Mouse (Mus musculus) layer of hippocampus, adult 11-12 months (tissue): ENCODE data around the gene Cnih4.

Experiments
- DNase-seq: peaks from one replicate; pipeline ENCODE4 v3.0.0; 2022; ENCODE audit warnings: low spot score

Gene Cnih4

GRCm38 (mm10) chr1:181143950-181144836 lies at the start of gene Cnih4, which contains the start of gene Nvl:
Gene Cnih4, plus strand, starts transcription at chr1:181144693.
Gene Nvl, minus strand, starts transcription at chr1:181144204.
- DNase-seq = peak; percentile 93

DNA sequence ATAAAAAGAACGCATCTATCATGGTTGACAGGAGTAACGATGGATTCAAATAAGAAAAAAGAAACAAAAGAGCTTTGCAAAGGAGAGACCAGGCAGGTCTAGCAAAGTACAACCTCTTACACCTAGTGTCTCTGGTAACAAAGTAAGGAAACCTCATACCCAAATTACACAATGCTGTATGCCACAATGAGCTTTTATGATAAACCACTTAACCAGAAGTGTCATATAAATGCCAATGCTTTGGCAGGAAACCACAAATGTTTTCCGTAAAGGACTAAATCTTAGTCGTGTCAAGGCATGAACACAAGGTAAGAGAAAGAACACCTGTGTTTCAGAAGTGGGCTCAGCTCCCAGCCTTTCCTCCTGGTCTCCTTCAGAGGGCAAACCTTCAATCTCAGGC lies 27.4 kb upstream of the Cnih4 start:
- DNase-seq = no peak

DNA sequence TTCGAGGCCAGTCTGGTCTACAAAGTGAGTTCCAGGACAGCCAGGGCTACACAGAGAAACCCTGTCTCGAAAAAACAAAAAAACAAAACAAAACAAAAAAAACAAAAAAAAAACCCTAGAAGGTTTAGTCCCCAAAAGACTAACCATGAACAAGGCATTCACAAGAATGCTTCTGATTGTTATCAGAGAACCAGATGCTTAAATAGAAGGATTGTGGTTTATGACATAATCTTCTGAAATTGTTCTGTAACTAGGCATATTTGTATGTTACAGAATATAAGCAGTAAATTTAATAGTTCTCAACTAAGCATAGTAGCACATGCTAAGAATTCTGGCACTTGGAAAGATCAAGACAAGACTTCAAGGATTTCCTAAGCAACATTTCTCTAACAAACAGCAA lies 20.3 kb upstream of the Cnih4 start:
- DNase-seq = no peak

DNA sequence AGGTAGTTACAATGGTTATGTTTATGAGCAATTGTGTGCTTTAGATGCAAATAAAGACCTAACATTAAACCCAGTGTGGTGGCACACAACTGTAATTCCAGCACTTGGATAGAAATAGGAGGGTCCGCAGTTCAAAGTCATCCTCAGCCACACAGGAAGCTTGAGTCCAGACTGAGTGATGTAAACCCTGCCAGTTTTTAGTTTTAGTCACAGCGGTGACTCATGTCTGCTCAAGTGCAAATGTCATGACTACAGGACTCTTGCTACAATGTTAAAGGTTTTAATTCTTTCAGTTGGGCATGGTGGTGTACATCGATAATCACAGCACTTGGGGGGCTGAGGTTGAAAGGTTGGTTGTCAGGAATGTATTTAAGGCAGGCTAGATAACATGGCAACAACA lies 18.6 kb upstream of the Cnih4 start:
- no peak for DNase-seq

GRCm38 (mm10) chr1:181126766-181127165 lies 17.7 kb upstream of the Cnih4 start:
- no peak for DNase-seq

DNA sequence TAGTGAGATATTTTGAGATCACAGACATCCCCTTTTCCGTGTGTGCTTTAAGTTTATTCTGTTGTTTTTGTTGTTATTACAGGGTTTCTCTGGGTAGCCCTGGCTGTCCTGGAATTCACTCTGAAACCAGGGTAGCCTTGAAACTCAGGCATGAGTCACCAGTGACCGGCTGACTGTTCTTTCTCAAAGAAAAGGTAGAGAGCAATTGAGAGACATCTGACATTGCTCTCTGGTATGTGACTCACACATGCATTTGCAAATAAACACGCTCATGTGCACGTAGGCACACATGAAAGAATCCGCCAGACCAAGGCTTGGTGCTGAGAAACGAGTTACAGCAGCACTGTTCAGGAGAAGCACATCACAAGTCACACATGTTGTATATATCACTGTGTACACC lies 12.6 kb upstream of the Cnih4 start:
- no peak for DNase-seq

DNA sequence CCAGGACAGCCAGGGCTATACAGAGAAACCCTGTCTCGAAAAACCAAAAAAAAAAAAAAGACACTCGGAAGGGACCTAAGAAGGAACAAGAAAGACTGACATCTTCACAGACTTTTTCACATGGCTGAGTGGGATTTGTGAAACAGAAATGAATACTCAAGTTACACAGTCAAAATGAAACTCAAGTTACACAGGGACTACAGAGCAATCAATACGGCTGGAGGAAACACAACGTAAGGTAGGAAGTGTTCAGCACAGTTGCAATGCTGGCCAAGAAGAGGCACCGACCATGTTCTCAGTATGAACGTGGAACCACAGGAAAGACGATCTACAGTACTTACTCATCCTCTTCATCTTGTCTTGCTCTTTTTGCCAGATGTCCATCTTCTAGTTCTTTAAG lies 5.8 kb upstream of the Cnih4 start:
- DNase-seq = no peak

- no peak for DNase-seq
Observed at GRCm38 (mm10) chr1:181143609-181143949, 914 bp upstream of the Cnih4 start.

- no peak for DNase-seq
Observed at GRCm38 (mm10) chr1:181144966-181145365, 473 bp downstream of the Cnih4 start.

DNA sequence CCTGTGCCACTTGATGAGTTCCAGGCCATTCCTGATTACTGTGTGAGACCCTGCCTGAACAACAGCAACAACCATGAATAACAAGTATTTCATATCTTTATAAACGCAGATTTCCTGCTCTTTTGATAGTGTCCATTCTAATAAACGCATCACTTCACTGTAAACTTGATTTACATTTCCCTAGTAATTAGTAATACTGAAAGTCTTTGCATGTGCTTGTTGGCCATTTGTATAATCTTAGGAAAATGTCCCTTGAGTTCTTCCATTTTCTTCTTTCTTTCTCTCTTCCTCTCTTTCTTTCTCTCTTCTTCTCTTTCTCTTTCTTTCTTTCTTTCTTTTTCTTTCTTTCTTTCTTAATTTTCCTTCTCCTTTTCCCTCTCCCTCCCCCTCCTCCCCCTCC lies 1.7 kb downstream of the Cnih4 start:
- no peak for DNase-seq

GRCm38 (mm10) chr1:181148540-181148939 lies 4.0 kb downstream of the Cnih4 start:
- DNase-seq = no peak

DNA sequence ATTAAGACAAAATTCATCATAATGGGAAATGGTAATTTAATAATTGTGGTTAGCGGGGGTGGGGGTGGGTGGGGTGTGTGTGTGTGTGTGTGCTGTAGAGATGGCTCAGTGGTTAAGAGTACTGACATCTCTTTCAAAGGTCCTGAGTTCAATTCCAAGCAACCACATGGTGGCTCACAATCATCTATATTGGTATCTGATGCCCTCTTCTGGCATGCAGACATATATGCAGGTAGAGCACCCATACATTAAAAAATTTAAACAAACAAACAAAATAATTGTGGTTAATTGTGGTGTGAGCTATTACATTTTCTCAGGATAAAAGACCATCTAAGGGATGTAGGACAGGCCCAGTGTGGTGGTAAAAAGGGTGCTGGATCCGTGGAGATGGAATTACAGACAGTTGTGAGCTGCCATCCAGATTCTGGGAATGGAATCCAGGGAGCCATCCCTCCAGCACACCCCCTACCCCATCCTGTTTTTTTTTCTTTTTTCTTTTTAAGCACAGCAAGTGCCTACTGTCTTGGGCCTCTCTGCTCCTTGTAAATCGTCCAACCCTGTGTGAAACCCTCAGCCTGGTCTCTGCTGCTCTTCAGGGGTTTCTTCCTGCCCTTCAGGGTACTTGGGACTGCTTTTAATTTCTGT lies 5.0 kb downstream of the Cnih4 start:
- no peak for DNase-seq

- DNase-seq = no peak
Observed at GRCm38 (mm10) chr1:181150431-181150826, 5.9 kb downstream of the Cnih4 start.

- peak; percentile 93 for DNase-seq
Observed at GRCm38 (mm10) chr1:181150827-181151534, 6.5 kb downstream of the Cnih4 start.

GRCm38 (mm10) chr1:181151541-181151940 lies 7.0 kb downstream of the Cnih4 start:
- DNase-seq = no peak

DNA sequence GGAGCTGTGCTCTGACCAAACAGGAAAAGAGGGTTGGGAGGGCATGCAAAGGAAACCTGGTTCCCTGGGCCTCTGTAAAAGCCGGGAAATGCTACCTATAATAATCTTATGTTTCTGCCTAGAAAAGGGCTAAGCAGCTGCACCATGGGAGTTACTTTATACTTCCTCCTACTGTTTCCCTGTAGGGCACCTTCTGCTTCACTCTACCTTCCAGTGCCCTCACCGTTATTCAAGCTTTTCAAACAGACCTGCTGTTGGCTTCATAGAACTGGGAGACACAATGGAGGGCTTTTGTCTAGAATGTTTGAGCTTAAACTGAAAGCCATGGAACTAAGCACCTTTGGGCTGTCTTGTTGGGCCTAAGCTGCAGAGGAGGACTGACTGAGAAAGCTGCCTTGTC lies 23.3 kb downstream of the Cnih4 start:
- no peak for DNase-seq

DNA sequence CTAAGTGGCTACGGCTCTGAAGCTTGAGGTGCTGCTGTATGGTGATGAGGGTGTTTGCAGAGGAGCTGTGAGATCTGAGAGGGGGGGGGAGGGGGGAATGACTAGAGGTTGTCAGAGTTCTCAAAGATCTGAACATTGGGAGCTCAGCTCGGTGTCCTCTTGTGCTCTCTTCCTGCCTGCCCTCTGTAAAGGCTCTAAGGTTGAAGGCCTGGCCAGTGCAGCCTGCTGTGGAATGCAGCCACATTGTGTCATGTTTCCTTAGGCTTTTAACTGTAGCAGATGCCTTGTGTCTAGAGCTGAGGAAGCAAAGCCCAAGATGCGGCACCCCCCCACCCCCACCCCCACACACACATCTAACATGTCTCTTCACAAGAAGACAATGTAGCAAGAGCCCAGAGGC lies 23.9 kb downstream of the Cnih4 start:
- DNase-seq = no peak

DNA sequence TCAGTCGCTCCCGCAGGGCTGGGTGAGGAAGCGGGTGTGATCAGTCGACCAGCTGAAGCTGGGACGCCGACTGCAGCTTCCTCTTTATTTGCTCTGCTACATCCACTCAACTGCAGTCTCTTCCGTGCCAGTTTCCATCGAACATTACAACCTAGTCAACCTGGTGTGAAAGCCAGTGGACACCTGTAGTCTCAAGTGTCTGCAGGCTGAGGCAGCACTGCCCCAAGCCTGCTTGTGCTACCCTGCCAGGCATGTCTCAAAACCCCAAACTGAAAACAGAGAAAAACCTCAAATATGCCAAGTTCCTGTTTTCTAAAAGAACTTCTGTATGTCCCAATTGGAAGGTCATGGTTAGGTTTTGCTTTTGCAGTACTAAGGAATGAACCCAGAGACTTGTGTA lies 25.7 kb downstream of the Cnih4 start:
- DNase-seq = no peak

DNA sequence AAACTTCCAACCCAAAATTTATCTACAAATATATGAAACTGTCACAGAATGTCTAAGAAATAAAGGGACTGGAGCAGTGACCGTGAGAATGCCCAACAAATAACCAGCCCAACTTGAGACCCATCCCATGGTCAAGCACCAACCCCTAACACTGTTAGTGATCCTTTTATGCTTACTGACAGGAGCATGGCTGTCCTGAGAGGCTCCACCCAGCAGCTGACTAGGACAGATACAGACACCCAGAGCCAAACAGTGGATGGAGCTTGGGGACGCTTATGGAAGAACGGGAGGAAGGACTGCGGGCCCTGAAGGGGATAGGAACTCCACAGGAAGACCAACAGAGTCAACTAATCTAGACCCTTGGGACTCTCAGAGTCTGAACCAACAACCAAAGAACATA lies 44.4 kb downstream of the Cnih4 start:
- no peak for DNase-seq

GRCm38 (mm10) chr1:181199446-181199845 lies 55.0 kb downstream of the Cnih4 start:
- no peak for DNase-seq

GRCm38 (mm10) chr1:181210147-181210546 lies 65.7 kb downstream of the Cnih4 start:
- DNase-seq = no peak

DNA sequence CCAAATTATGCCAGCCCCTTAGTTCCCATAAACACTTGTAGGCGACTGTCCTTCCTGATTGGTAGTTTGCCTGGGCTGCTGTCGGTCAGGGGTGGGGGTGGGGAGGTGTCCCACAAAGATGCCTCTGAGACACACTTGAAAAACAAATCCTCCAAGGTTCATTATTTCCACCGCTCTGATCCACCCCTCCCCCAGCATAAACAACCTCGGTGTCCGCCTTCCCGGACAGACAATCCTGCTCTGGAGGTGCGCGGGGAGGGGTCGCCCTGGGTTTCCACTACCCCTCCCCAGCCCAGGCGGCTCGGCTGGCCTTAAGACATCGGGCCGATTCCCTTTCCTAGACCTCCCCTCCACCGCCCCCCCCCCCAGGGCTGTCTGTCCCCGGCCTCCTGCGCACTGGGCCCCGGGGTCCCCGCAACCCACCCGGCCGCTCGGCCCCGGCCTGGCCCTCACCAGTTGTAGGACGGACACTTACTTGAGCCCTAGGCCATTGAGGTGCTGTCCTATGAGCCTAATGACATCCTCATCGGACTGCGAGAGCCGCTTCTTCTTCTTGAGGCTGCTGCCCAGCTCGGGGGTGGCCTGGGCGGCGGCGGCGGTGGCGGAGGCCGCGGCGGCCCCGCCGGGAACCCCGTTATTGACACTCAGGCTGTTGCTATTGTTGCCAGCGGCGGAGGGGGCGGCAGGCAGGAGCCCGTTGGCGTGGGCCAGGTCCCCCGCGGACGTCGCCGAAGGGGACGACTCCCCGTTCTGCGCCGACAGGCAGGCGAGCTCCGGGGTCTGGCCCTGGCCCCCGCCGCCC lies 66.3 kb downstream of the Cnih4 start:
- DNase-seq = peak; percentile 38
